Mouse (Mus musculus): ENCODE results near the gene Hoxa3.

DNA sequence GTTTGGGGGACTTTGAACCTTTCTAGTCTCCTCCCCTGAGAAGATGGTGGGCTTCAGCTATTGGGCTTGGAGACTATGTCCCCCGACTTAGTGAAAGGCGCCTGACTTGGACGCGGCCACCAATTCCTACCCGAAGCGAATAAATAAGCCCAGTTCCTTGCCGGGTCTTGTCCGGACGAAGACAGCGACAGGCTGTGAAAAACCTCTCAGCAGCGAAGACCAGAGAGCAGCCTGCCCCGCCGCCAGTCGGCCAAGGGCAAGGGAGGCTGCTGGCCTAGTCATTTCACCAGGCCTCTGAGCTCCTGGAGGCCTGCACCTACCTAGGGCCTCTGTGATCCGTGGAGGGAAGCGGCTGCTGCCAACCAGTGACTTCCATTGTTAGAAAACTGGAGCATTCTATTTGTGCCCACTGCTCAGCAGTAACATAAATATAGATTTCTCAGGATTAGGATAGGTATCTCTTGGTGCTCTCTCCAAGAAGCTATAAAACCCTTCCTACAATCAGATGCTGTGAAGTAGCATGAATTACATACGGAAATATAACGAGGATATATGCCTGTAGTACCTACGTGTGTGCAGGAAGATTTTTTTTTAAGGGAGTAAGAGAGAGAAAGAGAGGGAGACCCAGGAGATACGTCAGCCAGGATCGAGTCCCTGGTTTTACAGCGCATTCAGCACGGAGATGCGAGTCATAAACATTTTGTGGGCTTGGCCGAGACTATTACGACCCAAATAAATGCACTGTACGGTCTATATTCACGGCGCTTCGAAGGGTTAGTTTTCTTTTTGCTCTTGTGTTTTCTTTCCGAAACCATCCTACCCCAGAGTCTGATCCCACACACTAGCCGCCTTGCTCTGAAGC, 7.1 kb upstream of the Hoxa3 start:
- TF ChIP-seq CTCF (IDR thresholded peaks at IDR 0.05; ENCODE audit: borderline replicate concordance, control insufficient read depth, extremely low read depth, insufficient read depth, low read length, poor library complexity) (no peak), POLR2A (IDR thresholded peaks at IDR 0.05; ENCODE audit: control insufficient read depth, extremely low read depth, insufficient read depth, low read length, poor library complexity) (no peak)
